Mouse (Mus musculus): Measurements from ENCODE around the gene Kcnk13. TPM values are rescaled to one million over a fixed set of nuclear protein-coding genes. Genes with fewer than 3 reads are reported as not detected.

The Kcnk13 gene
- 1.9 TPM for total RNA-seq (2023)

DNA sequence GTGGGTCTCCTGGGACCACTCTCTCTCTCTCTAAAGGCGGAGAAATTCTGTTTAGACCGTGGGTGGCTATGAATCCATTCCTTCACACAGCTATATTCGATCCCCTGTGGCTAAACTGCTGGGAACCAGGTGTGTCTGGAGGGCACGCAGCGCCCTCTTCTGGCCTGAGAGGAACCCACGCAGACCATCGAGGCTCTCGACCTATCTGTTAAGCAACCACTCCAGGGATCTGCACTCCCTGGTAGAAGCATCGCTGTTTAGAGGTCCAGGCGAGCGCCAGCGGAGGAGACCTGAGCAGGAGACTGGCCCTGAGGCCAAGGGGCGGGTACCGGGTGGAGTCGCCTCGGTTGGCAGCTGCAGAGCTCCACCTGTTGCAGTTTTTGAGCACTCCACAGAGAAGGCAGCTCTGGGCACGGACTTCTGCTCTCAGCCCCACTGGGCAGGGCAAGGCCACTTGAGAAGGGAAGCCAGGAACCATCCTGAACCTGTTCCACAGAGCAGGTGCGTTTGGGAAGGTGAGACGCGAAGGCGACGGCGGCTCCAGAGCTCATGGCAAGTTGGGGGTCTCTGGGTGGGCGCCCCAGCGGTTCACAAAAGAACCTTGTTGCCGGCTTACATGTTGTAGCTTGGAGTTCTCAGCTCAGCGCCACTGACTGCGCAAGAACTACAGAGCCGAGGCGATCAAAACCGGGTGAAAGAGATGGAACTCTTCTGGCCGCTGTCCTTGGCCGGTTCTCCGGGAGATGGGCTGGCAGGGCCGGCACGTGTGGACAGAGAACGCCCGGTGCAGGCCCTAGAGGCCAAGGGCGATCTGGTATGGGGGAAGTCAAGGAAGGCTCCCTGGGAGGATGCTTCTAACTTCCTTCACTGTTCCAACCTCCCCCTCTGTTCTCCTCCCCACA, at the start of gene Kcnk13:
Gene Kcnk13 (plus strand): TSS at position 199 of the 902 bp plus-strand sequence.

DNA sequence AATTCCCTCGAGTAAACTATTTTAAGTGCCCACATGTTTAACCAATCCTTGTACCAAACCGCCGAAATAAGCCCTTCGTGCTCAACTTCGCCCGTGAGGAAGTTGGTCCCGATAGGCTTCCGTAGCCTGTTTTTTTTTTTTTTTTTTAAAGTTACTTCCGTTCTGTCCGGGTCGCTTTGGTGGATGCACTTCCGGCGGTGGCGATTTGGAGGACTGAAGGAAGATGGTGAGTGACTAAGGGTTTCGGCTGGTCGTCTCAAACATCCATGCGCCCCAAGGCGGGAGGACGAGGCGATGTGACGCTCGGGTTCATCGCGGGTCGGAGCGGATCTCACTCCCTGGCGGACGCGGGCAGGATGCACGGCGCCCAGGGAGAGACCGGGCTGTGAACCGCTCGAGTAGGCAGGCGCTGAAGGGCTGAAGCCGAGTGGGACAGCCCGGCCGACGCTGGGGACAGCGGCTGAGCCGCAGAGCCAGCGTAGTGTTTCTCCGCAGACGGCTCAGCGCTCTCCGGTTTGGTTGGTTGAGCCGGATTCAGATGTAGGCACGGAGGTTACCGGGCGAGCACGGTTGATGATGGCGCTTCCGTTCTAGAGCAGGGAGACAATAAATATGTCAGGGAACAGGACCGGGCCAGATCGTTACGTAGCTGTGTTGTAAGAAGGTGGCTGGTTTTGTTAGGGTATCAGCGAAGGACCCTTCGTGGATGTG, 145.8 kb downstream of the Kcnk13 start, which contains the start of gene Psmc1:
Gene Psmc1 (plus strand): TSS at position 169 of the 711 bp plus-strand sequence.

Other genes with a start within 250 kb of the Kcnk13 start
- gene Efcab11, start 80.1 kb upstream of the Kcnk13 start, total RNA-seq (2023), result 0.95 TPM
- gene Tdp1, start 80.0 kb upstream of the Kcnk13 start, total RNA-seq (2023), result 25.8 TPM
- 67.6 TPM for gene Psmc1, start 145.7 kb downstream of the Kcnk13 start, total RNA-seq (2023)
- 30.1 TPM for gene Nrde2, start 195.2 kb downstream of the Kcnk13 start, total RNA-seq (2023)
- 470 TPM for gene Calm1, start 234.9 kb downstream of the Kcnk13 start, total RNA-seq (2023)